Mouse (Mus musculus): ENCODE data around the gene Gab3. TPM values are rescaled to one million over a fixed set of nuclear protein-coding genes. Genes with fewer than 3 reads are reported as not detected.

Gene Gab3
- polyA plus RNA-seq (2015; fragmentation: Nextera tagmentation; extraction: Ambion mirVana), result 2.8 TPM in 2 replicates

DNA sequence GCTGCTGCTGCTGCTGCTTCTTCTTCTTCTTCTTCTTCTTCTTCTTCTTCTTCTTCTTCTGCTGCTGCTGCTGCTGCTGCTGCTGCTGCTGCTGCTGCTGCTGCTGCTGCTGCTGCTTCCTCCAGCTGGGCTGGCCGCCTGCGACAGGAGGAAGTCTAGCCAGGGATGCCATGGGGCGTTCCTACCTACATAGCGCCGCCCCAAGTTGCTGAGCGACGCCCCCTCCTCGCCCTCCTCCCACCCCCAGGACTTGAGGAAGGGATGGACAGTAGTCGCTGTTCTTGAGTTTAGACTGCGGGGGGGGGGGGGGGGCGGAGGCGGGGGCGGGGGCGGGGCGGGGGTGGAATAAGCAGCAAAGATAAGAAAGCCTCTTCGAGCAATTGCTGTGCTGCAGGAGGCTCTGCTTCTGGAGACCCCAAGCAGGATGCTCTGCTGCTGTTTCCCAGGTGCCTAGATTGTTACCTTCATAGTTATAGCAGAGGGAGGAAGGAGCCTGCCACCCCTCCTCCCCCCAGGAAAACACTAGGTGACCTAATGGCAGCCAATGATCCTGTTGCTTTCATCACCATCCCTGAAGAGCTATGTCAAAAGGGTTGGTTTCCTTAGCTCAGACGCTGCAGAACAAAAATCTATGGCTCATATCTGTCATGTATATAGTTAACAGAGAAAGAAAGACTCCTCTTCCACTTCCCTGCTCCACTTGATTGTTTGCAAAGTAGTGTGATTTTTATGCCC, at the start of gene Gab3:
TSS of gene Gab3 (minus strand) at position 685 of the 735 bp plus-strand sequence.
- peak within 1 kb of the TSS; percentile 57 for H3K4me2 ChIP-seq (ENCODE audit: low read length)
- H3K27me3 ChIP-seq (ENCODE audit: control insufficient read depth, insufficient read depth, low read depth, low read length), result no peaks in the 10 kb centered on the region
- 17% methylated on average over 9 of the region's 17 CpGs for WGBS
- ATAC-seq, result peak; percentile 96
- H3K4me3 ChIP-seq (ENCODE audit: low read depth, low read length), result peak within 1 kb of the TSS; percentile 42
- no peaks in the 10 kb centered on the region for H3K9me3 ChIP-seq (replicated peaks; ENCODE audit: control insufficient read depth, low read length, poor library complexity, severe bottlenecking)
- H3K36me3 ChIP-seq (ENCODE audit: control insufficient read depth, insufficient read depth, low read length), result no peaks in the 10 kb centered on the region
- peak within 1 kb of the TSS; percentile 53; the same call in 1 of the 2 replicates for H3K27ac ChIP-seq (ENCODE audit: low read length)
- no peaks in the 10 kb centered on the region for H3K4me1 ChIP-seq (ENCODE audit: control insufficient read depth, insufficient read depth, low read length)
- peak within 1 kb of the TSS; percentile 54; the same call in 1 of the 2 replicates for H3K9ac ChIP-seq (ENCODE audit: low read depth, low read length)

DNA sequence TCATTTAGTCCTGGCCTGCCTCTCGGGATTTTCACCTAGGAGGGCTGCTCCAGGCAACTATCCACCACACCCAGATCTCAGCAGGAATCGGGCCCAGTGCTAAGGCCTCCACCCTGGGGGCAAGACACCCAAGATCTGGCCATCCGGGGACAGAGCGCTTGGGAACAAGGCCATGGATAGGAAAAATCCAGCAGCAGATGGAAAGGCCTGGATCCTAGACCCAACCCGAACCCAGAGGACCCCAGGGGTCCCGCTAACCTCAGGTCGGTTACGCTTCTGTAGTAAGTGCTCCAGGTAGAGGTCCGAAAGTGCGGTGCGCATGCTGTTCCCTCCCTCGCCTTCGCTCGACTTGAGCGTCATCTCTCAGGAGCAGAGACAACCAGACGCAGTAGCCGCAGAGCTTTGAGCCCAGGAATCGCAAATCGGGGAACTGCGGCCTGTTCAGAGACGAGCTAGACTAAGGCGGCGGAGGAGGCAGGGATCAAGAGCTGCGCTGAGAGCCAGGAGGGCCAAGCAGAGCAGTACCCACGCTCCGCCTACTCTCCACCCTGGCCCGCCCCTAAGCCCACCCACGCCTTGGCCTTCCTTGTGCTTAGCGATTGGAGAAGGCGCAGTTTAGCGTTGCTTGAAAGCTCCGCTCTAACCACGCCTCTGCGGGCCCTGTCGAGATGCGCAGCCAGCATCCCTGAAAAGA, 45.4 kb upstream of the Gab3 start, which contains the start of gene Mpp1:
TSS of gene Mpp1 (minus strand) at position 550 of the 694 bp plus-strand sequence.
- peak within 1 kb of the TSS; percentile 51 for H3K4me3 ChIP-seq (ENCODE audit: low read depth, low read length)
- H3K4me1 ChIP-seq (ENCODE audit: control insufficient read depth, insufficient read depth, low read length), result 0 out of 2 replicates have a peak, but pooled peaks cover 2% of the 10 kb centered on the region
- no peaks in the 10 kb centered on the region for H3K27me3 ChIP-seq (ENCODE audit: control insufficient read depth, insufficient read depth, low read depth, low read length)
- H3K36me3 ChIP-seq (ENCODE audit: control insufficient read depth, insufficient read depth, low read length), result no peaks in the 10 kb centered on the region
- H3K9me3 ChIP-seq (replicated peaks; ENCODE audit: control insufficient read depth, low read length, poor library complexity, severe bottlenecking), result no peaks in the 10 kb centered on the region
- peak within 1 kb of the TSS; percentile 50; the same call in 1 of the 2 replicates for H3K27ac ChIP-seq (ENCODE audit: low read length)
- 22% methylated on average over 33 of the region's 36 CpGs for WGBS
- H3K9ac ChIP-seq (ENCODE audit: low read depth, low read length), result peak within 1 kb of the TSS; percentile 64
- H3K4me2 ChIP-seq (ENCODE audit: low read length), result peak within 1 kb of the TSS; percentile 69
- peak; percentile 100 for ATAC-seq

DNA sequence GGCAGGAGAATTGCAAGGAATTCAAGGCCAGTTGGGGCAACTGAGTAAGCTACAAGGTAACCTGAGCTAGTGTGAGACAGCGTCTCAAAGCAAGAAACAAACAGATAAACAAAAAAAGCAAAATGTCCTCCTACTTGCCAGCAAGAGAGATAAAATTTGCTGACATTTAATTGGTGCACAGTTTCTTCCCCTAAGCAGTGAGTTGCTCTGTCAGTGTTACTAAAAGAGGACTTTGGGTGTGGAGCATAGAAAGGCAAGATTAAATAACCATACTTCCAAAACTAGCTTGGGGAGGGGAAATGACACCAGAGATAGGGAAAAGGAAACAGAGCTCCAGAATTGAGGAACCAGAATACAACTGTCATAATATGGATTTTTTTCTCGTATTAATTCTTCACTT, 44.2 kb upstream of the Gab3 start:
- H3K4me1 ChIP-seq (ENCODE audit: control insufficient read depth, insufficient read depth, low read length), result 0 out of 2 replicates have a peak, but pooled peaks cover 2% of the 10 kb centered on the region
- no peak for ATAC-seq
- H3K27me3 ChIP-seq (ENCODE audit: control insufficient read depth, insufficient read depth, low read depth, low read length), result no peaks in the 10 kb centered on the region

DNA sequence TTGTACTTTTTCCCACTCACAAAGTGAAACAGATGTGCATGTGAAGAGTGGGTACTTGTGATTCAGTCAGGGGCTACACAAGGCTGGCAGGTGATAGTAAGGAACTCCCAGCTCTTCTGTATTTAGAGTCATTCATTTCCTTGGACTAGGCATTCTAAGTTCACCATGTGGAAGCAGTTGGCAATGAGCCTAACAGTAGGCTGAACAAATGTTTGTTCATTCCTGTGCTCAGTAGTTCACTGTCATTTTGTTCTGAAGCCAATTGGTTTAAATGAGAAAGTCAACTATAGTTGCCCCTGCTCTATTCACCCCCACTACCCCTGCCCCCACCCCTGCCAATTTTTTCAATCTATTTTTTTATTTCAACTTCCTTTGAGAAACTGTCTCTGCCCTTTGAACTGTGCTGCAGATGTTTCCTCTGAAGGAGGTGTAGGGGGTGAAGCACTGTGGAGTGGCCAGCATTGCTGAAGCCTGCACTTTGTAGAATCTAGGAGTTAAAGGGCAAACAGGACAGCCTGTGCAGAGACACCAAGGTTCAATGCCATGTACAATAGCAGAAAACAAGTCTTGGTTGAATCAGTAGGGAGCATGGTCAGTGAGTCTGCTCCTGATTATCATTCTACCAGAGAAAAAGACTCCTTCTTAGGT, 43.2 kb upstream of the Gab3 start:
- no peak overlapping the region for H3K27ac ChIP-seq (ENCODE audit: low read length)
- no peaks in the 10 kb centered on the region for H3K27me3 ChIP-seq (ENCODE audit: control insufficient read depth, insufficient read depth, low read depth, low read length)
- H3K36me3 ChIP-seq (ENCODE audit: control insufficient read depth, insufficient read depth, low read length), result no peaks in the 10 kb centered on the region
- no peak overlapping the region for H3K4me2 ChIP-seq (ENCODE audit: low read length)
- H3K9me3 ChIP-seq (replicated peaks; ENCODE audit: control insufficient read depth, low read length, poor library complexity, severe bottlenecking), result no peaks in the 10 kb centered on the region
- 0 out of 2 replicates have a peak, but pooled peaks cover 2% of the 10 kb centered on the region for H3K4me1 ChIP-seq (ENCODE audit: control insufficient read depth, insufficient read depth, low read length)
- no peak for ATAC-seq
- no peak overlapping the region for H3K4me3 ChIP-seq (ENCODE audit: low read depth, low read length)
- no peak overlapping the region for H3K9ac ChIP-seq (ENCODE audit: low read depth, low read length)

More for the DNA sequence above, 44.2 kb upstream of the Gab3 start:
- H3K4me2 ChIP-seq (ENCODE audit: low read length), result no peak overlapping the region
- H3K9me3 ChIP-seq (replicated peaks; ENCODE audit: control insufficient read depth, low read length, poor library complexity, severe bottlenecking), result no peaks in the 10 kb centered on the region
- H3K4me3 ChIP-seq (ENCODE audit: low read depth, low read length), result no peak overlapping the region
- WGBS, result 77% methylated on average over 2 of the region's 2 CpGs
- no peak overlapping the region for H3K27ac ChIP-seq (ENCODE audit: low read length)
- no peaks in the 10 kb centered on the region for H3K36me3 ChIP-seq (ENCODE audit: control insufficient read depth, insufficient read depth, low read length)
- H3K9ac ChIP-seq (ENCODE audit: low read depth, low read length), result no peak overlapping the region

DNA sequence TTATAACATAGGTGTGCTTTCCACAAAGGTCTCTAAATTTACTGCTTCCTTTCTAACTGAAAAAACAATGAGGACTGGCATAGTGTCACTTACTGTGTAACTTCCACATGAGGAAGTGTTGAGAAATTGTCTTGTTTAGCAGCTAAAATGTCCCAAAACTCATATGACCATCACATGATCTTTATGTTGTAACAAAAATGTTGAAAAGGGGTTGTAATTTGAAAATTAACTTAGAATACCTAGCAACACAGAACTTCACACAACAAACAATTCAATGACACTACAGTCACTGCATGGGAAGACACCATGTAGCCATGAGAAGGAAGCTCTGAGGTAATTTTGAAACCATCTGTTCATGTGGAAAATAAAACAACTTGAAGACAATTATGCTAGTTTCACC, 41.6 kb upstream of the Gab3 start:
- ATAC-seq, result no peak
- Histone ChIP-seq H3K9me3 (replicated peaks; ENCODE audit: control insufficient read depth, low read length, poor library complexity, severe bottlenecking) (no peaks in the 10 kb centered on the region), H3K27me3 (ENCODE audit: control insufficient read depth, insufficient read depth, low read depth, low read length) (no peaks in the 10 kb centered on the region), H3K36me3 (ENCODE audit: control insufficient read depth, insufficient read depth, low read length) (no peaks in the 10 kb centered on the region), H3K27ac (ENCODE audit: low read length) (no peak overlapping the region), H3K4me1 (ENCODE audit: control insufficient read depth, insufficient read depth, low read length) (0 out of 2 replicates have a peak, but pooled peaks cover 2% of the 10 kb centered on the region), H3K4me3 (ENCODE audit: low read depth, low read length) (no peak overlapping the region), H3K9ac (ENCODE audit: low read depth, low read length) (no peak overlapping the region), H3K4me2 (ENCODE audit: low read length) (no peak overlapping the region)

DNA sequence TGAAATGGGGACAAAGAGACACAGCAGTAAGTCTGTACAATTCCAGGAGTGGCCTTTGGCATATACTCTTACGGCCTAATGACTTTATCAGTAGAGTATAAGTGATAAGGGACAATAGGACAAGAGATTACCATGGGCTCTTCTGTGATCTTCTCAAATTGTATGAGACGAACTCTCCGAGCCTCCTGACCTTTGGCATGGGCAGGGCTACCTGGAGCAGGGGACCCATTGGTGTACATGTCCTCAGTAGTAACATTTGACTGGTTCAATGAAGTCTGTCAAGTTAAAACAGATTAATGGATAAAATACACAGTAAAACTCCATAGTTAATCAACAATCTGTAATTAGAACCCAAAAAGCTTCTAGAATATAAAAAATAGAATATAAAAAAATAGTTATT, 40.3 kb upstream of the Gab3 start:
- no peak overlapping the region for H3K9ac ChIP-seq (ENCODE audit: low read depth, low read length)
- no peak for ATAC-seq

DNA sequence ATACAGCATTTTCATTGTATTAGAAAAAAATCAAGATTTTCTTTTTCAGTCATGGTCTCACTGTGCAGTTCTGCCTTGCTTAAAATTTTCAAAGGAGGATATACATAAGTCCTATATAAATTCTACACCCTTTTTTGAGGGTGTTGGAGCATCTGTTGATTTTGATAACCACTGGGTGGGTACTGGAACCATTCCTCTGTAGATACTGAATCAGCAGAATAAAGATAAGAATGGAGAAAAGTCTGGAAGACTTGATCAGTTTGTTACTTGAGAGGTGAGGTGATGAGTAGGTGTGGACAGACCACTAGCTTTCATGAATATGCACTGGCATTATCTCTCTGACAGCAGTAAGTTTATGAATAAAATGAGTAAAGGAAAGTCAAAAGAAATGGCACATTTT, 30.3 kb upstream of the Gab3 start:
- no peak overlapping the region for H3K4me3 ChIP-seq (ENCODE audit: low read depth, low read length)
- ATAC-seq, result no peak

More for the DNA sequence above, 40.3 kb upstream of the Gab3 start:
- Histone ChIP-seq H3K9me3 (replicated peaks; ENCODE audit: control insufficient read depth, low read length, poor library complexity, severe bottlenecking) (no peaks in the 10 kb centered on the region), H3K27ac (ENCODE audit: low read length) (no peak overlapping the region), H3K36me3 (ENCODE audit: control insufficient read depth, insufficient read depth, low read length) (no peaks in the 10 kb centered on the region), H3K4me2 (ENCODE audit: low read length) (no peak overlapping the region), H3K4me1 (ENCODE audit: control insufficient read depth, insufficient read depth, low read length) (0 out of 2 replicates have a peak, but pooled peaks cover 2% of the 10 kb centered on the region), H3K27me3 (ENCODE audit: control insufficient read depth, insufficient read depth, low read depth, low read length) (no peaks in the 10 kb centered on the region), H3K4me3 (ENCODE audit: low read depth, low read length) (no peak overlapping the region)
- WGBS, result 89% methylated on average over 3 of the region's 3 CpGs

DNA sequence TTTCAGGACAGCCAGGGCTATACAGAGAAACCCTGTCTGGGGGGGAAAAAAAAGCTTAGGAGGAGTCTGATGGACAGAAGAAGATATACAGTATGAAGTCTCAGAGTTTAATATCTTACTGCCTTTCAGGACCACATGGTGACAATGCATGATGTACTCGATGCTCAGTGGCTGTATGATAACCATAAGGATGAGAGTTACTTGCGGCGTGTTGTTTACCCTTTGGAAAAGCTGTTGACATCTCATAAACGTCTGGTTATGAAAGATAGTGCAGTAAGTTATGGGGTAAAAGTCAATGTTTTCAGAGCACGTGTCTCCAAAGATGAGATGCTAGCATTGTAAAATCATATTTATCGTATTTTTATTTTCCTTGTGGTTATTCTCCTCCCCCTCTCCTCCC, 17.0 kb upstream of the Gab3 start:
- ATAC-seq, result no peak
- Histone ChIP-seq H3K4me1 (ENCODE audit: control insufficient read depth, insufficient read depth, low read length) (peaks cover 4% of the 10 kb centered on the region; the same call in 1 of the 2 replicates), H3K9me3 (replicated peaks; ENCODE audit: control insufficient read depth, low read length, poor library complexity, severe bottlenecking) (no peaks in the 10 kb centered on the region), H3K27me3 (ENCODE audit: control insufficient read depth, insufficient read depth, low read depth, low read length) (no peaks in the 10 kb centered on the region), H3K9ac (ENCODE audit: low read depth, low read length) (no peak overlapping the region), H3K4me2 (ENCODE audit: low read length) (no peak overlapping the region), H3K4me3 (ENCODE audit: low read depth, low read length) (no peak overlapping the region), H3K36me3 (ENCODE audit: control insufficient read depth, insufficient read depth, low read length) (peaks cover 10% of the 10 kb centered on the region; the same call in 1 of the 2 replicates), H3K27ac (ENCODE audit: low read length) (no peak overlapping the region)
- 90% methylated on average over 6 of the region's 6 CpGs for WGBS

More for the DNA sequence above, 30.3 kb upstream of the Gab3 start:
- Histone ChIP-seq H3K9me3 (replicated peaks; ENCODE audit: control insufficient read depth, low read length, poor library complexity, severe bottlenecking) (no peaks in the 10 kb centered on the region), H3K4me1 (ENCODE audit: control insufficient read depth, insufficient read depth, low read length) (no peaks in the 10 kb centered on the region), H3K9ac (ENCODE audit: low read depth, low read length) (no peak overlapping the region), H3K4me2 (ENCODE audit: low read length) (no peak overlapping the region), H3K36me3 (ENCODE audit: control insufficient read depth, insufficient read depth, low read length) (no peaks in the 10 kb centered on the region; the same call in 1 of the 2 replicates), H3K27me3 (ENCODE audit: control insufficient read depth, insufficient read depth, low read depth, low read length) (no peaks in the 10 kb centered on the region), H3K27ac (ENCODE audit: low read length) (no peak overlapping the region)

All from midbrain, embryonic 16.5 days (tissue).